Mouse (Mus musculus): ENCODE results near the gene Mex3d. TPM values are rescaled to one million over a fixed set of nuclear protein-coding genes. Genes with fewer than 3 reads are reported as not detected.

The Mex3d gene
- total RNA-seq, 2 experiments from 2014 or later, result 15.5 to 17.1 TPM

DNA sequence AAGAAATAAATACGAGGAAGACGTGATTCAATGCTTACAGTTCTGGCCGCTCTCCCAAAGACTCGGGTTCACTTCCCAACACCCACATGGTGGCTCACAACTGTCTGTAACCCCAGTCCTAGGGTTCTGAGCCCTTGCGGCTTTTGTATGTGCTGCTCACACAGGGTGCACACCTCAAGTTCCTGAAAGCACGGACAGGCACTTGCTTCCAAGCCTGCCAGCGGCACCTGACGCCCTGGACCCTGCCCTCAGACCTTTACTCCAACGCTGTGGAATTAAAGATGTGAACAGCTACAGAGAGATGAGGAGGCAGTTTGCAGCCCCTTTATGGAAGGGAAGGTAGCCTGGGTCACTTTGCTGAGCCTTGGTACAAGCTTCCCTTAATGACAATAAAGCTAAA lies 3.2 kb upstream of the Mex3d start:
- DNase-seq (ENCODE audit: low spot score in 2 of 2), result no peak
- no peak for TF ChIP-seq CTCF (conservative IDR thresholded peaks at IDR 0.05)

GRCm38 (mm10) chr10:80389185-80389708 lies 1.8 kb upstream of the Mex3d start:
- no peak for TF ChIP-seq CTCF (conservative IDR thresholded peaks at IDR 0.05)
- no peak overlapping the region for H3K27ac ChIP-seq
- DNase-seq (ENCODE audit: low spot score in 2 of 2), result no peak
- H3K4me3 ChIP-seq, result no peak overlapping the region

More for the DNA sequence above, 3.2 kb upstream of the Mex3d start:
- Histone ChIP-seq H3K27ac (no peak overlapping the region), H3K4me3 (no peak overlapping the region)

GRCm38 (mm10) chr10:80388731-80389130 lies 1.3 kb upstream of the Mex3d start:
- Histone ChIP-seq H3K27ac (no peak overlapping the region), H3K4me3 (no peak overlapping the region)
- TF ChIP-seq CTCF (conservative IDR thresholded peaks at IDR 0.05), result no peak
- no peak for DNase-seq (ENCODE audit: low spot score in 2 of 2)

GRCm38 (mm10) chr10:80386735-80387471 lies 556 bp downstream of the Mex3d start:
- no peak for TF ChIP-seq CTCF (conservative IDR thresholded peaks at IDR 0.05)
- Histone ChIP-seq H3K27ac (peak overlapping the region; percentile 75), H3K4me3 (peak overlapping the region; percentile 79)
- DNase-seq (ENCODE audit: low spot score in 2 of 2), result no peak

- Histone ChIP-seq H3K27ac (peak overlapping the region; percentile 75), H3K4me3 (peak overlapping the region; percentile 79)
- no peak for DNase-seq (ENCODE audit: low spot score in 2 of 2)
- TF ChIP-seq CTCF (conservative IDR thresholded peaks at IDR 0.05), result no peak
Observed at GRCm38 (mm10) chr10:80385811-80386734, 1.4 kb downstream of the Mex3d start.

GRCm38 (mm10) chr10:80385310-80385709 lies 2.1 kb downstream of the Mex3d start:
- no peak for DNase-seq (ENCODE audit: low spot score in 2 of 2)
- peak overlapping the region; percentile 75; the same call in 1 of the 2 replicates for H3K27ac ChIP-seq
- TF ChIP-seq CTCF (conservative IDR thresholded peaks at IDR 0.05), result no peak
- peak overlapping the region; percentile 79 for H3K4me3 ChIP-seq

DNA sequence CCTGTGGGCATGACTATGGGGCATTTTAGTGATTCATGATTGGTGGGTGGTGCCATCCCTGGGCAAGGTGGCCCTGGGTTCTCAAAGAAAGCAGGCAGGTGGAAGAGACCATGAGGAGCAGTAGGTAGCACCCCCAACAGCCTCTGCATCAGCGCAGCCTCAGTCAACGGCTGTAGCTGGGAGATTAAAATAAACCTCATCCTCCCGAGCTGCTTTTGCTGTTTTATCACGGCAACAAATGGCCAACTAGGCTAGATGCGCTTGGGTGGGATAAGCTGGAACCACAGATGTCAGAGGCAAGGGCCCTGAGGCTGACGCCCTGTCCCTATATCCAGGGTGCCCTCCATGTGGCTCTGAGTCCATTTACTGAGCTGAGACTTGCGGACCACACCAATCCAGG lies 2.8 kb downstream of the Mex3d start:
- DNase-seq (ENCODE audit: low spot score in 2 of 2), result no peak
- peak overlapping the region; percentile 79 for H3K4me3 ChIP-seq
- no peak for TF ChIP-seq CTCF (conservative IDR thresholded peaks at IDR 0.05)
- H3K27ac ChIP-seq, result peak overlapping the region; percentile 75; the same call in 1 of the 2 replicates

DNA sequence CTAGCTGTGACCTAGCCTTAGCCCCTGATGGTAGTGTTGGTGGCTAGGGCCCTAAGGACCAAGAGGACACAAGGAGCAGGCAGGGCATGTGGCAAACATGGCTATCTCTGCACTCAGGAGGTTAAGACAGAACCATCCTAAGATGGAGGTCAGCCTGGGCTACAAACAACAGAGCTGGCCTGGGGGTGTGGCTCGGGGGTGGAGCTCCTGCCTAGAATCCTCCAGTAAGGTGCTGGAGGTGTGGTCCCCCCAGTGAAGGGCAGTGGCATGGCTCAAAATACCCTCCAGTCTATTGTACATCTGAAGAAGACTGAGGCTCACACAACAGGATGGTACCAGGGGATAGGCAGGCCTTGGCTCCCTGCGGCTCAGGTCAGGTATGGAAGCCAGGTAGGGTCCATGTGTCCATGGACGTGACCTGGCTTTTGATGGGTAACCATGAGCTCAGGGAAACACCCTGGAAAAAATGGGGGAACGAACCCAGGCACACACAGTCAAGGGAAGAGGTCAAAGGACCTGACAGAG lies 3.3 kb downstream of the Mex3d start:
- Histone ChIP-seq H3K27ac (no peak overlapping the region; the same call in 1 of the 2 replicates), H3K4me3 (no peak overlapping the region; the same call in 1 of the 2 replicates)
- TF ChIP-seq CTCF (conservative IDR thresholded peaks at IDR 0.05), result no peak
- no peak for DNase-seq (ENCODE audit: low spot score in 2 of 2)

- DNase-seq (ENCODE audit: low spot score in 2 of 2), result no peak
- TF ChIP-seq CTCF (conservative IDR thresholded peaks at IDR 0.05), result peak; percentile 66
- Histone ChIP-seq H3K4me3 (no peak overlapping the region), H3K27ac (no peak overlapping the region)
Observed at GRCm38 (mm10) chr10:80383431-80383830, 4.0 kb downstream of the Mex3d start.

DNA sequence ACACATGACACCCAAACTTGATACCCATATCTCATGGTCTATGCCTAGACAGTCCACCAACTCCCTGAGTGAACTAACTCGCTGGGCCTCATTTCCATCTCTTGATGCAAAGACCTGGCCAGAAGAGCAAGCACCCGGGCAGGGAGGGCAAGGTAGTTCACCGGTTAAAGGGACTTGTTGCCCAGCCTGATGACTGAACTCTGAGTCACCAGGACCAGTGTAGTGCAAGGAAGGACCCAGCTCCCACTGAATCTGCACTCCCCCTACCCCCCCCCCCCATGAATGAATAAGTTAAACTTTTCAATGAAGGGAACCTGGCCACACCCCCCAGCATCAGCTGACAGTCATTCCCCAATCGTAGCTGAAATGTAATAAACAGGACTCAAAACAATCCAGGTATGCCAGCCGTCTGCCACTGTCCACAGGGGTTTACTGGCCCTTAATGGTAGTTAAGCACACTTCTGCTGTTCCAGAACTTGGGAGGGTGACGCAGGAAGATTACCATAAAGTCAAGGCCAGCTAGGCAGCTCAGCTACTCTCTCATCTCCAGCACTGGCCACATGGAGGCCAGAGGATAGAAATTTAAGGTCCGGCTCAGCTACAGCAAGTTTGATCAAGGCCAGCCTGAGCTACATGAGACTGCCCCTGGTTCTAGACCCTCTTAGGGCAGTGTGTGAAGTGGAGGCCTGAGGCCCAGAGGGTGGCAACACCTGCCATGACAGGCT lies 4.7 kb downstream of the Mex3d start:
- no peak for DNase-seq (ENCODE audit: low spot score in 2 of 2)
- no peak overlapping the region for H3K4me3 ChIP-seq
- H3K27ac ChIP-seq, result no peak overlapping the region
- TF ChIP-seq CTCF (conservative IDR thresholded peaks at IDR 0.05), result no peak

- TF ChIP-seq CTCF (conservative IDR thresholded peaks at IDR 0.05), result peak; percentile 78
- no peak for DNase-seq (ENCODE audit: low spot score in 2 of 2)
- Histone ChIP-seq H3K4me3 (no peak overlapping the region), H3K27ac (no peak overlapping the region)
Observed at GRCm38 (mm10) chr10:80377716-80378115, 9.7 kb downstream of the Mex3d start.

GRCm38 (mm10) chr10:80376160-80376559 lies 11.3 kb downstream of the Mex3d start:
- no peak overlapping the region for H3K27ac ChIP-seq
- peak; percentile 87 to 94 for DNase-seq (ENCODE audit: low spot score in 2 of 2)
- TF ChIP-seq CTCF (conservative IDR thresholded peaks at IDR 0.05), result peak; percentile 89
- no peak overlapping the region for H3K4me3 ChIP-seq

Measured in layer of hippocampus, adult 2 months (tissue).